9 mouse cellular contexts compared by ENCODE assay signal in the genomic region with DNA sequence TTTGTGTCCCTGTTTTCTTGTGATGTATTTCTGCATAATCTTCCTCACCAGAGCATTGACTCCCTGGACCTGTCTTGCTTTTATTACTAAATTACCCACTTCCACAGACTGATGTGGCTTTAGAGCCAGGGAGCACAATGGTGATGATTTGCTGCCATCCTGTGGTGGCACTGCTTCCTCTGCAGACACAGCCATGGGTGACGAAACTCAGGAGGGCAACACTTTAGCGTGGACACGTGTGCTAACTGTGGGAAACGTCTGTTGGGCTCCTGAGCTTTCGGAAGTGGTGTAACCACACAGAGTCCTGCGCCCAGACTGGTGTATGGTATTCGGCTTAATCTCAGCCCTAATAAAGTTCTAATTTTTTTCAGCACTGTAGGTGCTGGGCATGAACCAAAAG.
DNase-seq lines count a peak whose midpoint lies in the region; ATAC-seq lines count a peak whose summit lies in the region.
"Had no signal": no experiment of that assay in that cellular context is flagged by ENCODE, and none has a peak within 500 bp of the region (broad histone marks: within the 10 kb centered on the region; RNA-seq: fewer than 3 reads in every experiment).

No protein-coding gene starts in this region.

- H3K9ac ChIP-seq in midbrain, embryonic 16.5 days (ENCODE audit: low read depth, low read length): no peak overlapping the region

- peak; percentile 22 for DNase-seq in cerebellum, adult 9-10 months
- DNase-seq in cerebellum, adult 11-12 months: no peak
- DNase-seq in left cerebral cortex, postnatal 14 days (ENCODE audit: low spot score in 2 of 2): peak; percentile 53 to 66
- no peak for DNase-seq in left cerebral cortex, postnatal 36 days (ENCODE audit: low spot score in 2 of 2)
- DNase-seq in embryo, embryonic 10.5 days (ENCODE audit: low spot score): peak; percentile 39
- peak; percentile 35 to 47 for DNase-seq in kidney, postnatal 25 days
- DNase-seq in thymus, adult 18-20 months: peak; percentile 31 to 32

- H3K36me3 ChIP-seq in midbrain, embryonic 16.5 days (ENCODE audit: control insufficient read depth, insufficient read depth, low read length): no peaks in the 10 kb centered on the region
- H3K36me3 ChIP-seq: G1E had no signal

- H3K4me1 ChIP-seq in midbrain, embryonic 16.5 days (ENCODE audit: control insufficient read depth, insufficient read depth, low read length): peaks cover 15% of the 10 kb centered on the region

- peak; percentile 49 for ATAC-seq in midbrain, embryonic 16.5 days

- 57% methylated on average over 7 of the region's 7 CpGs for WGBS in midbrain, embryonic 16.5 days

- H3K27ac ChIP-seq in midbrain, embryonic 16.5 days (ENCODE audit: low read length): no peak overlapping the region

- H3K4me3 ChIP-seq in midbrain, embryonic 16.5 days (ENCODE audit: low read depth, low read length): no peak overlapping the region

- intact Hi-C loops in left cerebral cortex, postnatal 14 days (cut with DNase I): no loop called here
- intact Hi-C loops in left cerebral cortex, postnatal 36 days (cut with DNase I): loop anchor here (5.0 kb wide), 1 partner anchor 72 kb away; no protein-coding TSS in a partner anchor

- H3K27me3 ChIP-seq in midbrain, embryonic 16.5 days (ENCODE audit: control insufficient read depth, insufficient read depth, low read depth, low read length): no peaks in the 10 kb centered on the region

- no peak overlapping the region for H3K4me2 ChIP-seq in midbrain, embryonic 16.5 days (ENCODE audit: low read length)

- no peaks in the 10 kb centered on the region for H3K9me3 ChIP-seq in midbrain, embryonic 16.5 days (replicated peaks; ENCODE audit: control insufficient read depth, low read length, poor library complexity, severe bottlenecking)
- H3K9me3 ChIP-seq: G1E had no signal

Comparison
In these comparisons a context has a peak if more than half of its experiments do, and no peak if none do; other contexts are left out.
1. DNase-seq: peak in cerebellum, adult 9-10 months (single experiment), left cerebral cortex, postnatal 14 days (2 of 2), embryo, embryonic 10.5 days (single experiment), kidney, postnatal 25 days (2 of 2) and thymus, adult 18-20 months (2 of 2); none in cerebellum, adult 11-12 months (single experiment) and left cerebral cortex, postnatal 36 days (0 of 2).